Mouse (Mus musculus): Measurements from ENCODE around the gene Anxa6. TPM values are rescaled to one million over a fixed set of nuclear protein-coding genes. Genes with fewer than 3 reads are reported as not detected.

Gene Anxa6
- polyA plus RNA-seq, 1 experiment from 2014 or later = 393 TPM

- H3K36me3 ChIP-seq (ENCODE audit: control insufficient read depth, insufficient read depth, low read length) = no peaks in the 10 kb centered on the region
- no peak for DNase-seq (ENCODE audit: low spot score)
- no peaks in the 10 kb centered on the region for H3K9me3 ChIP-seq (ENCODE audit: control insufficient read depth, low read length)
- H3K4me1 ChIP-seq (ENCODE audit: control insufficient read depth, insufficient read depth, low read length) = no peaks in the 10 kb centered on the region
- no peak for ATAC-seq (ENCODE audit: low read depth)
- H3K4me2 ChIP-seq (ENCODE audit: low read depth, low read length) = no peak overlapping the region
- WGBS = 76% methylated on average over 8 of the region's 8 CpGs
- peaks cover 3% of the 10 kb centered on the region; the same call in 1 of the 2 replicates for H3K27me3 ChIP-seq (replicated peaks; ENCODE audit: control insufficient read depth, insufficient read depth, low read length)
- no peak overlapping the region for H3K4me3 ChIP-seq (ENCODE audit: low read depth, low read length)
- no peak overlapping the region for H3K27ac ChIP-seq (replicated peaks; ENCODE audit: low read depth, low read length)
- H3K9ac ChIP-seq (ENCODE audit: low read depth, low read length) = no peak overlapping the region
Measured at GRCm38 (mm10) chr11:55072467-55072866, 39.2 kb upstream of the Anxa6 start.

- Histone ChIP-seq H3K27ac (replicated peaks; ENCODE audit: low read depth, low read length) (no peak overlapping the region), H3K4me1 (ENCODE audit: control insufficient read depth, insufficient read depth, low read length) (no peaks in the 10 kb centered on the region), H3K9me3 (ENCODE audit: control insufficient read depth, low read length) (no peaks in the 10 kb centered on the region), H3K4me2 (ENCODE audit: low read depth, low read length) (no peak overlapping the region), H3K27me3 (replicated peaks; ENCODE audit: control insufficient read depth, insufficient read depth, low read length) (no peaks in the 10 kb centered on the region), H3K4me3 (ENCODE audit: low read depth, low read length) (no peak overlapping the region), H3K36me3 (ENCODE audit: control insufficient read depth, insufficient read depth, low read length) (no peaks in the 10 kb centered on the region), H3K9ac (ENCODE audit: low read depth, low read length) (no peak overlapping the region)
- DNase-seq (ENCODE audit: low spot score) (no peak), ATAC-seq (ENCODE audit: low read depth) (no peak)
- 90% methylated on average over 5 of the region's 5 CpGs for WGBS
Measured at GRCm38 (mm10) chr11:55071344-55071743, 38.1 kb upstream of the Anxa6 start.

GRCm38 (mm10) chr11:55069023-55069422 is 35.8 kb upstream of the Anxa6 start:
- H3K9ac ChIP-seq (ENCODE audit: low read depth, low read length) = no peak overlapping the region
- ATAC-seq (ENCODE audit: low read depth) (no peak), DNase-seq (ENCODE audit: low spot score) (peak; percentile 29)
- H3K27me3 ChIP-seq (replicated peaks; ENCODE audit: control insufficient read depth, insufficient read depth, low read length) = no peaks in the 10 kb centered on the region
- H3K4me1 ChIP-seq (ENCODE audit: control insufficient read depth, insufficient read depth, low read length) = no peaks in the 10 kb centered on the region
- 51% methylated on average over 2 of the region's 2 CpGs for WGBS
- no peak overlapping the region for H3K27ac ChIP-seq (replicated peaks; ENCODE audit: low read depth, low read length)
- no peaks in the 10 kb centered on the region for H3K9me3 ChIP-seq (ENCODE audit: control insufficient read depth, low read length)
- no peak overlapping the region for H3K4me3 ChIP-seq (ENCODE audit: low read depth, low read length)
- H3K36me3 ChIP-seq (ENCODE audit: control insufficient read depth, insufficient read depth, low read length) = no peaks in the 10 kb centered on the region
- no peak overlapping the region for H3K4me2 ChIP-seq (ENCODE audit: low read depth, low read length)

GRCm38 (mm10) chr11:55066921-55067320 is 33.7 kb upstream of the Anxa6 start:
- no peaks in the 10 kb centered on the region for H3K36me3 ChIP-seq (ENCODE audit: control insufficient read depth, insufficient read depth, low read length)
- no peak overlapping the region for H3K9ac ChIP-seq (ENCODE audit: low read depth, low read length)
- 66% methylated on average over 4 of the region's 4 CpGs for WGBS
- no peak overlapping the region for H3K4me3 ChIP-seq (ENCODE audit: low read depth, low read length)
- H3K4me1 ChIP-seq (ENCODE audit: control insufficient read depth, insufficient read depth, low read length) = no peaks in the 10 kb centered on the region
- H3K4me2 ChIP-seq (ENCODE audit: low read depth, low read length) = no peak overlapping the region
- H3K27ac ChIP-seq (replicated peaks; ENCODE audit: low read depth, low read length) = no peak overlapping the region
- no peaks in the 10 kb centered on the region for H3K9me3 ChIP-seq (ENCODE audit: control insufficient read depth, low read length)
- DNase-seq (ENCODE audit: low spot score) (no peak), ATAC-seq (ENCODE audit: low read depth) (no peak)
- no peaks in the 10 kb centered on the region for H3K27me3 ChIP-seq (replicated peaks; ENCODE audit: control insufficient read depth, insufficient read depth, low read length)

- 33% methylated on average over 5 of the region's 5 CpGs for WGBS
- no peak for ATAC-seq (ENCODE audit: low read depth)
- no peak for DNase-seq (ENCODE audit: low spot score)
- Histone ChIP-seq H3K36me3 (ENCODE audit: control insufficient read depth, insufficient read depth, low read length) (no peaks in the 10 kb centered on the region), H3K4me2 (ENCODE audit: low read depth, low read length) (no peak overlapping the region), H3K9me3 (ENCODE audit: control insufficient read depth, low read length) (no peaks in the 10 kb centered on the region), H3K27me3 (replicated peaks; ENCODE audit: control insufficient read depth, insufficient read depth, low read length) (no peaks in the 10 kb centered on the region), H3K4me3 (ENCODE audit: low read depth, low read length) (no peak overlapping the region), H3K27ac (replicated peaks; ENCODE audit: low read depth, low read length) (no peak overlapping the region), H3K9ac (ENCODE audit: low read depth, low read length) (no peak overlapping the region), H3K4me1 (ENCODE audit: control insufficient read depth, insufficient read depth, low read length) (no peaks in the 10 kb centered on the region)
Measured at GRCm38 (mm10) chr11:55062856-55063255, 29.6 kb upstream of the Anxa6 start.

GRCm38 (mm10) chr11:55060802-55061201 is 27.6 kb upstream of the Anxa6 start:
- Histone ChIP-seq H3K4me3 (ENCODE audit: low read depth, low read length) (no peak overlapping the region), H3K4me2 (ENCODE audit: low read depth, low read length) (no peak overlapping the region), H3K27ac (replicated peaks; ENCODE audit: low read depth, low read length) (no peak overlapping the region), H3K4me1 (ENCODE audit: control insufficient read depth, insufficient read depth, low read length) (no peaks in the 10 kb centered on the region), H3K36me3 (ENCODE audit: control insufficient read depth, insufficient read depth, low read length) (no peaks in the 10 kb centered on the region), H3K9me3 (ENCODE audit: control insufficient read depth, low read length) (no peaks in the 10 kb centered on the region), H3K27me3 (replicated peaks; ENCODE audit: control insufficient read depth, insufficient read depth, low read length) (no peaks in the 10 kb centered on the region), H3K9ac (ENCODE audit: low read depth, low read length) (no peak overlapping the region)
- ATAC-seq (ENCODE audit: low read depth) (no peak), DNase-seq (ENCODE audit: low spot score) (no peak)
- 92% methylated on average over 5 of the region's 5 CpGs for WGBS

GRCm38 (mm10) chr11:55057511-55057910 is 24.3 kb upstream of the Anxa6 start:
- DNase-seq (ENCODE audit: low spot score) (no peak), ATAC-seq (ENCODE audit: low read depth) (no peak)
- Histone ChIP-seq H3K9me3 (ENCODE audit: control insufficient read depth, low read length) (no peaks in the 10 kb centered on the region), H3K27me3 (replicated peaks; ENCODE audit: control insufficient read depth, insufficient read depth, low read length) (no peaks in the 10 kb centered on the region), H3K36me3 (ENCODE audit: control insufficient read depth, insufficient read depth, low read length) (no peaks in the 10 kb centered on the region), H3K9ac (ENCODE audit: low read depth, low read length) (no peak overlapping the region), H3K4me2 (ENCODE audit: low read depth, low read length) (no peak overlapping the region), H3K27ac (replicated peaks; ENCODE audit: low read depth, low read length) (no peak overlapping the region), H3K4me1 (ENCODE audit: control insufficient read depth, insufficient read depth, low read length) (no peaks in the 10 kb centered on the region), H3K4me3 (ENCODE audit: low read depth, low read length) (no peak overlapping the region)
- 85% methylated on average over 3 of the region's 3 CpGs for WGBS

- H3K4me1 ChIP-seq (ENCODE audit: control insufficient read depth, insufficient read depth, low read length) = no peaks in the 10 kb centered on the region
- no peaks in the 10 kb centered on the region for H3K9me3 ChIP-seq (ENCODE audit: control insufficient read depth, low read length)
- no peak overlapping the region for H3K4me3 ChIP-seq (ENCODE audit: low read depth, low read length)
- no peaks in the 10 kb centered on the region for H3K27me3 ChIP-seq (replicated peaks; ENCODE audit: control insufficient read depth, insufficient read depth, low read length)
- H3K36me3 ChIP-seq (ENCODE audit: control insufficient read depth, insufficient read depth, low read length) = no peaks in the 10 kb centered on the region
- no peak overlapping the region for H3K9ac ChIP-seq (ENCODE audit: low read depth, low read length)
- H3K4me2 ChIP-seq (ENCODE audit: low read depth, low read length) = no peak overlapping the region
- ATAC-seq (ENCODE audit: low read depth) (no peak), DNase-seq (ENCODE audit: low spot score) (no peak)
- WGBS = 67% methylated on average over 7 of the region's 7 CpGs
- no peak overlapping the region for H3K27ac ChIP-seq (replicated peaks; ENCODE audit: low read depth, low read length)
Measured at GRCm38 (mm10) chr11:55050837-55051510, 17.7 kb upstream of the Anxa6 start.

GRCm38 (mm10) chr11:55046600-55046999 is 13.4 kb upstream of the Anxa6 start:
- Histone ChIP-seq H3K36me3 (ENCODE audit: control insufficient read depth, insufficient read depth, low read length) (no peaks in the 10 kb centered on the region), H3K4me3 (ENCODE audit: low read depth, low read length) (no peak overlapping the region), H3K27ac (replicated peaks; ENCODE audit: low read depth, low read length) (no peak overlapping the region), H3K4me1 (ENCODE audit: control insufficient read depth, insufficient read depth, low read length) (no peaks in the 10 kb centered on the region), H3K9ac (ENCODE audit: low read depth, low read length) (no peak overlapping the region), H3K9me3 (ENCODE audit: control insufficient read depth, low read length) (no peaks in the 10 kb centered on the region), H3K4me2 (ENCODE audit: low read depth, low read length) (no peak overlapping the region), H3K27me3 (replicated peaks; ENCODE audit: control insufficient read depth, insufficient read depth, low read length) (no peaks in the 10 kb centered on the region)
- 64% methylated on average over 5 of the region's 5 CpGs for WGBS
- DNase-seq (ENCODE audit: low spot score) (no peak), ATAC-seq (ENCODE audit: low read depth) (no peak)
